Mouse (Mus musculus) liver, embryonic 12.5 days (tissue): ENCODE results near the gene Mrgpre. TPM values are rescaled to one million over a fixed set of nuclear protein-coding genes. Genes with fewer than 3 reads are reported as not detected.

Experiments
- ATAC-seq: fragments of 200-750 bp; cut with Nextera tagmentation; 2 replicates; pipeline ENCODE4 v1.8.0; 2017; ENCODE audit warnings: moderate number of reproducible peaks, mild to moderate bottlenecking, moderate library complexity
- H3K27ac ChIP-seq: fragments of 300-500 bp; sonication (generic); 2 replicates; pipeline ENCODE4 v1.5.1; 2016; ENCODE audit warnings: mild to moderate bottlenecking
- H3K27me3 ChIP-seq: fragments of 300-500 bp; sonication (generic); replicated peaks from 2 replicates; pipeline ENCODE4 v1.6.1; 2016; ENCODE audit warnings: mild to moderate bottlenecking, moderate library complexity
- H3K36me3 ChIP-seq: fragments of 300-500 bp; sonication (generic); 2 replicates; pipeline ENCODE4 v1.6.1; 2016; ENCODE audit warnings: mild to moderate bottlenecking, moderate library complexity
- H3K4me1 ChIP-seq: fragments of 300-500 bp; sonication (generic); 2 replicates; pipeline ENCODE4 v1.6.1; 2016
- H3K4me2 ChIP-seq: fragments of 300-500 bp; sonication (generic); 2 replicates; pipeline ENCODE4 v1.6.1; 2016; ENCODE audit warnings: mild to moderate bottlenecking, moderate library complexity
- H3K4me3 ChIP-seq: fragments of 300-500 bp; sonication (generic); 2 replicates; pipeline ENCODE4 v1.5.1; 2016; ENCODE audit warnings: mild to moderate bottlenecking, moderate library complexity
- H3K9ac ChIP-seq: fragments of 300-500 bp; sonication (generic); 2 replicates; pipeline ENCODE4 v1.6.1; 2016; ENCODE audit warnings: mild to moderate bottlenecking, moderate library complexity
- H3K9me3 ChIP-seq: fragments of 300-500 bp; sonication (generic); replicated peaks from 2 replicates; pipeline ENCODE4 v1.6.1; 2016; ENCODE audit warnings: mild to moderate bottlenecking, moderate library complexity
- WGBS: fragments of 180-500 bp; shearing (Covaris S2); methylation state at CpG from one replicate; pipeline ENCODE4 v1.1.7; 2016; ENCODE audit not compliant: insufficient replicate concordance; 5-methylcytosine and 5-hydroxymethylcytosine counted together
- polyA plus RNA-seq: library from polyadenylated mRNA; unstranded; fragments of >200 nt; fragmentation: Nextera tagmentation; extraction: Ambion mirVana; gene quantifications from 2 replicates; pipeline ENCODE4 v1.2.1, GENCODE M21; 2016

Mrgpre gene
- 0.20 and 0.33 TPM in 2 replicates for polyA plus RNA-seq

DNA sequence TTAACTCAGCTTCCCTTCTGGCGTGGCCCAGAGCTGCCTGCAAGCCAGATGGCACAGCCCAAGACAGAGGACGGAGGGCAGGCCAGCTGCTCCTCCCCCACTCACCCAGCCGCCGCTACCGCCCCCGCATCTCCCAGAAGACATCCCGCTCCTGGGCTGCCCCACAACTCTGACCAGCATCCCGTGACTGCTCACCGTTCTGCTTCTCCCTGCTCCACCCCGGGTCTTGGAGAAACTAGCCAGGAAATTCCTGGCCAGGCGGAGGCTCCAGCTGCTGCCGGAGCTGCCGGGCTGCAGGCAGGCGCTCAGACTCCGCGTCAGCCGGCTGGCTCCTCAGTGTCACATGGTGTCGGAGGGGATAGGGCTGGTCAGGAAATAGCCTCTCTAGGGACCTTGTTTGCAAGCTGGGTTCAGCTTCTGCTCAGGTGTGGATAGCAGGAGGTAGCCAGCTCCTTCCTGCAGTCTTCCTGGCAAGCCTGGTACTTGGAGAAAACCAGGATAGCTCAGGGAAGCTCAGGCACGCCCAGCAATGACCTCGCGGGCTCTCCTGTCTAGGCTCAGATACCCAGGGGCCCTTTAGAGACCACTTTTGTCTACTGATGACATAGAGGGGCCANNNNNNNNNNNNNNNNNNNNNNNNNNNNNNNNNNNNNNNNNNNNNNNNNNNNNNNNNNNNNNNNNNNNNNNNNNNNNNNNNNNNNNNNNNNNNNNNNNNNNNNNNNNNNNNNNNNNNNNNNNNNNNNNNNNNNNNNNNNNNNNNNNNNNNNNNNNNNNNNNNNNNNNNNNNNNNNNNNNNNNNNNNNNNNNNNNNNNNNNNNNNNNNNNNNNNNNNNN lies at the start of gene Mrgpre:
Gene Mrgpre (minus strand): TSS at position 505 of the 834 bp plus-strand sequence.
- peak within 1 kb of the TSS; percentile 26 for H3K4me3 ChIP-seq
- H3K9me3 ChIP-seq = no peaks in the 10 kb centered on the region
- H3K36me3 ChIP-seq = no peaks in the 10 kb centered on the region
- H3K4me2 ChIP-seq = peak within 1 kb of the TSS; percentile 52
- H3K9ac ChIP-seq = no peak within 1 kb of the TSS; the same call in 1 of the 2 replicates
- H3K27me3 ChIP-seq = peaks cover 44% of the 10 kb centered on the region
- H3K4me1 ChIP-seq = peaks cover 12% of the 10 kb centered on the region; the same call in 1 of the 2 replicates
- 5% methylated on average over 21 of the region's 21 CpGs for WGBS
- peak; percentile 48 for ATAC-seq
- peak within 1 kb of the TSS; percentile 39; the same call in 1 of the 2 replicates for H3K27ac ChIP-seq

DNA sequence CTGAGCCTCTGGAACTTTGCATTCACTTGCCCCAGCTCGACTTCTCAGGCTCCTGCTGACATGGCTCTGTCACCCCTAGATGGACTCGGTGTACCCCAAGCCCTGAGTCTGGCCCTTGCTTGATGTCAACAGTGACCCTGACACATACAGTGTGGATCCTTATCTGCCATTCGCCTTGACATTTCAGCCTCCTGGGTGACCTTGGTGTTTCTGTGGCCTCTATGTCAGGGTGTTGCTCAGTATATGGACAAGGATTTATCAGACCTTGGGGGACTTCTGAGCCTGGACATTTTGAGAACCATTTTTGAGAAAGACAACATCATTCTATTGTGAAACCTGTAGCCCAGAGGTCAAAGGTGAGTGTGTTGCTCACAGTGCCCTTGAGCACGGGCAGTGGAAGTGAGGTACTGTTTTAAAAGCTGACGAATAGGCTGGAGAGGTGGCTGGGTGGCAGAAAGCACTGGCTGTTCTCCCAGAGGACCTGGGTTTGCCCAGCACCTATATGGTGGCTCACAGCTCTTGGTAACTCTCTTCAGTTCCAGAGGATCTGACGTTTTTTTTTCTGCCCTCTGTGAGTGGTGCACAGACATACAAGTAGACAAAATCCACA lies 49.4 kb upstream of the Mrgpre start:
- H3K27me3 ChIP-seq = no peaks in the 10 kb centered on the region
- peaks cover 42% of the 10 kb centered on the region for H3K4me1 ChIP-seq
- no peak overlapping the region for H3K4me3 ChIP-seq
- H3K4me2 ChIP-seq = no peak overlapping the region
- no peak for ATAC-seq
- WGBS = 56% methylated on average over 6 of the region's 6 CpGs
- H3K9ac ChIP-seq = no peak overlapping the region
- H3K27ac ChIP-seq = no peak overlapping the region
- H3K9me3 ChIP-seq = no peaks in the 10 kb centered on the region
- H3K36me3 ChIP-seq = peaks cover 32% of the 10 kb centered on the region

DNA sequence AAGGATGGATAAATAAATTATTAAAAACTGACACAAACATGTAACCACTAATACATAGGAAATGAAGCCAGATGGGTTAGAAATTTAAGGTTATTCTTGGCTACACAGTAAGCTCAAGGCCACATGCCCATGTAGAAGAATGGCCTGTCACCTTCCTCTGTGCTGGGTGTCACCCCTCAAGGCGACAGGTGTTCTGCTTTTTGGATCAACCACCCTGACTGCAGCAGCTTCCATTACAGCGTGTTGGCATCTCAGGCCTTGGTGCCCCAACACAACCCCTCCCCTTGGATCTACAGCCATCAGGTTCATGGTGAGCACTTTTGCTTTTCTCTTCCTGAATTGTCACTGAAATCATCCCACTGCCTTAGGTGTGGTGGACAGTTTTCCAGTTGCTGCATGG lies 48.3 kb upstream of the Mrgpre start:
- no peak overlapping the region for H3K9ac ChIP-seq
- H3K27me3 ChIP-seq = no peaks in the 10 kb centered on the region
- peaks cover 42% of the 10 kb centered on the region for H3K4me1 ChIP-seq
- H3K9me3 ChIP-seq = no peaks in the 10 kb centered on the region
- H3K4me2 ChIP-seq = 0 out of 2 replicates have a peak overlapping the region, but pooled peaks have one; percentile 0
- no peak overlapping the region for H3K27ac ChIP-seq
- H3K4me3 ChIP-seq = no peak overlapping the region
- ATAC-seq = no peak
- peaks cover 22% of the 10 kb centered on the region for H3K36me3 ChIP-seq
- 80% methylated on average over 2 of the region's 2 CpGs for WGBS

DNA sequence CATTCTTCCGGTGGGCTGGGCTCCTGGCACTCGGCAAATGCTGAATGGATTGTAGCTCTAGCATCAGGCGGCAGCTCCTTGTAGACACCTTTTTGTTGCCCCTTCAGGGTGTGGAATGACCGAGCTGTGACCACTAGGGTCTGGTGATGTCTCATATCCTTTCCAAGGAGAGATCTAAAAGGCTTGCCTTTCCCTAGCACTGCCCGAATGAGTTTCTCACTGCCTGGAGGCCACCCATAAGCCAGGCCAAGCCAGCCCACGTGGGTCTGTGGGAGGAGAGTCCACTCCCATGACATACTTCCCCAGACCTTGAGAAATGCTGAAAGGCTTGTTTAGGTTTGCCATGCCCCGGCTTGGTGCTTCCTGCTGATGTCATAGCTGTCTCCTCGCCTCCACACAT lies 47.9 kb upstream of the Mrgpre start:
- 66% methylated on average over 8 of the region's 8 CpGs for WGBS
- no peak overlapping the region for H3K27ac ChIP-seq
- peak overlapping the region; percentile 86; the same call in 1 of the 2 replicates for H3K4me2 ChIP-seq

DNA sequence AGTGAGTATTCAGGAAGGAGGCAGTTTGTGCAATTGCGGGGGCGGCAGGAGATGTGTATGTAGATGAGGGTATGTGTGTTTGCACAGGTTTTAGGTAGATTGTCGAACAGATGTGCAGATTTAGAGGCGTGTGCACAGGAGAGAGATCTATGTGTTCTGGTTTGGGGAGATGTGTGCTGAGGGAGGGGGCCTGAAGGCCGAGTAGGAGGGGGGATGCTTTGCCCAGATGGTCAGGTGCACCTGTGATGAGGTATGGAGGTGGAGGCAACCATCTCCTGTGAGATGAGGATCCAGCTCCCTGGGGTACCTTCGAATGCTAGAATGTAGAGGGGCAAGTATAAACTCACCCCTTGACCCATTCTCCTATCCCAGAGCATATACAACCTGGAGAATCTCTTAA lies 46.1 kb upstream of the Mrgpre start:
- WGBS = 16% methylated on average over 6 of the region's 6 CpGs
- peak overlapping the region; percentile 67 for H3K9ac ChIP-seq
- peak overlapping the region; percentile 57; the same call in 1 of the 2 replicates for H3K27ac ChIP-seq
- 0 out of 2 replicates have a peak, but pooled peaks cover 3% of the 10 kb centered on the region for H3K27me3 ChIP-seq
- no peak for ATAC-seq
- peak overlapping the region; percentile 76 for H3K4me3 ChIP-seq
- H3K36me3 ChIP-seq = peaks cover 7% of the 10 kb centered on the region; the same call in 1 of the 2 replicates
- H3K4me2 ChIP-seq = peak overlapping the region; percentile 86
- no peaks in the 10 kb centered on the region for H3K9me3 ChIP-seq
- H3K4me1 ChIP-seq = peaks cover 40% of the 10 kb centered on the region

More for the DNA sequence above, 47.9 kb upstream of the Mrgpre start:
- Histone ChIP-seq H3K9ac (no peak overlapping the region), H3K4me1 (peaks cover 42% of the 10 kb centered on the region), H3K9me3 (no peaks in the 10 kb centered on the region), H3K4me3 (no peak overlapping the region), H3K36me3 (peaks cover 18% of the 10 kb centered on the region), H3K27me3 (no peaks in the 10 kb centered on the region)
- no peak for ATAC-seq

DNA sequence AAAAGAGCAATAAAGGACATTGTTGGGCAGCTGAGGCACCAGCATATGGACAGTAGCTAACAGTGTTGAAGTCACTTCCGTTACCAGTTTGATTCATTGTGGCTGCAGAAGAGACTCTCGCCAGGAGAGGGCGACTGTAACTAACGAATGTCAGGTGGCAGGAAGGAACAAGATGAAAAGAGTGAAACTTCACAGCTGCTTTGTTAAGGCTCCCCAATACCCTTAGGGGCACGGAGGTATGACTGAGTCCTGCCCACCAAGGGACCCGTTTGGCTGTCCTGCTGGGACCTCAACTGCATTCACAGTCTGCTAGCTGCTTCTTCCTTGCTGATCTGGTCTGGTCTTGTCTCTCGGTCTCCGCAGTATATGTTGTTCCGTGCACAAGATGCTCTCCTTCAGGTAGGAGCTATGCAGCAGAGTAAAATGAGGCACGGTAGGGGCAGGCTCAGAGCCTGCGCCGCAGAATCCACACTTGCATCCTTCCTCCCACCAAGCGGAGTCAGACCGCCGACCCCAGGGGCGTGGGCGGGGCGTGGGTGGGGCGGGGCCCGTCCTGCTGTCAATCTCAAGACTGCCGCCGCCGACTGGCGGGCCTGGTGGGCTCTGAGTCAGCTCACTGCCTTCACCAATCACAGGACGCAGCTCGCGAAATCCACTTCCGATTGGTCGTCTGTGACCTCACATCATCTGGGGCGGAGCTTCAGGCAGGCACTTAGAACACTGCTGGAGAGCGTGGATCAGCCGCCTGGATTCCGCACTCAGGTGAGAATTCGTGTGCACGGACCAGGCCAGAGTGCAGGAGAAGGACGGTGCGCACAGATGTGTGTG lies 45.4 kb upstream of the Mrgpre start:
- peak overlapping the region; percentile 77 for H3K9ac ChIP-seq
- peak overlapping the region; percentile 88 for H3K27ac ChIP-seq
- ATAC-seq = peak; percentile 97
- H3K4me2 ChIP-seq = peak overlapping the region; percentile 86
- 0 out of 2 replicates have a peak, but pooled peaks cover 3% of the 10 kb centered on the region for H3K27me3 ChIP-seq
- WGBS = under 1% methylated on average over 37 of the region's 37 CpGs
- H3K36me3 ChIP-seq = peaks cover 7% of the 10 kb centered on the region; the same call in 1 of the 2 replicates
- H3K4me1 ChIP-seq = peaks cover 33% of the 10 kb centered on the region
- no peaks in the 10 kb centered on the region for H3K9me3 ChIP-seq
- peak overlapping the region; percentile 76 for H3K4me3 ChIP-seq

DNA sequence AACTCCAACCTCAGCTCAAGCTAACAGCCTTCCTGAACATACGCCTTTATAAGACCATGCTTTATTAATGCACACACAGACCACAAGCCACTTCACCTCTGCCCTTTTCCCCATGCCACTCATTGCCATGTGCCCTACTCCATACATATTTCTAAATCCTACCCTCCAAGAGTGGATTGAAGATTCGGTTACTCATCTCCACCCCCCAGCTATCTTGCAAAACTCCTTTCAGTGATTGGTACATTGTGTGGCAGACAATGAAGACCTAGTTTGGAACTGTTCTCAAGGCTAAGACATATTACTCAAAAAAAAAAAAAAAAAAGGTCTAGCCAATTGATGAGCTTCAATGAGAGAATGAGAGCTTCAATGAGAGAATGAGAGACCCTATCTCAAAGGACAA lies 42.7 kb upstream of the Mrgpre start:
- H3K9ac ChIP-seq = no peak overlapping the region
- H3K27me3 ChIP-seq = 0 out of 2 replicates have a peak, but pooled peaks cover 3% of the 10 kb centered on the region
- H3K4me3 ChIP-seq = no peak overlapping the region
- 73% methylated on average over 2 of the region's 2 CpGs for WGBS
- ATAC-seq = no peak
- H3K9me3 ChIP-seq = no peaks in the 10 kb centered on the region
- H3K27ac ChIP-seq = no peak overlapping the region
- peaks cover 33% of the 10 kb centered on the region for H3K4me1 ChIP-seq
- H3K4me2 ChIP-seq = no peak overlapping the region
- peaks cover 3% of the 10 kb centered on the region; the same call in 1 of the 2 replicates for H3K36me3 ChIP-seq

DNA sequence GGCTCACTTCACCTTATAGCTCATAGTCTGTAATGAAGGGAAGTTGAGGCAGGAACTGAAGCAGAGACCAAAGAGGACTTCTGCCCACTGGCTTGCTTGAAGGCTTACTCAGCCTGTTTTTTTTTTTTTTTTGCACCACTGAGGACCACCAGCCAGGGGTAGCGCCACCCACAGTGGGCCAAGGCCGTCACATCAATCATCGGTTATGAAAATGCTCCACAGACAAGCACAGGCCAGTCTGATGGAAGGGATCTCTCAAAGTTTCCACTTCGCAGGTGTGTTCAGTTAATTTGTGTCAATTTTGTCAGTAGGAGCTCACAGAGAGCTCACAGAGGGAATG lies 38.9 kb upstream of the Mrgpre start:
- H3K27ac ChIP-seq = peak overlapping the region; percentile 76
- H3K9ac ChIP-seq = peak overlapping the region; percentile 69
- H3K4me1 ChIP-seq = peaks cover 24% of the 10 kb centered on the region
- H3K9me3 ChIP-seq = no peaks in the 10 kb centered on the region
- ATAC-seq = peak; percentile 14
- peaks cover 10% of the 10 kb centered on the region for H3K36me3 ChIP-seq
- 0 out of 2 replicates have a peak, but pooled peaks cover 3% of the 10 kb centered on the region for H3K27me3 ChIP-seq
- H3K4me2 ChIP-seq = peak overlapping the region; percentile 79
- 77% methylated on average over 4 of the region's 4 CpGs for WGBS
- H3K4me3 ChIP-seq = peak overlapping the region; percentile 72

DNA sequence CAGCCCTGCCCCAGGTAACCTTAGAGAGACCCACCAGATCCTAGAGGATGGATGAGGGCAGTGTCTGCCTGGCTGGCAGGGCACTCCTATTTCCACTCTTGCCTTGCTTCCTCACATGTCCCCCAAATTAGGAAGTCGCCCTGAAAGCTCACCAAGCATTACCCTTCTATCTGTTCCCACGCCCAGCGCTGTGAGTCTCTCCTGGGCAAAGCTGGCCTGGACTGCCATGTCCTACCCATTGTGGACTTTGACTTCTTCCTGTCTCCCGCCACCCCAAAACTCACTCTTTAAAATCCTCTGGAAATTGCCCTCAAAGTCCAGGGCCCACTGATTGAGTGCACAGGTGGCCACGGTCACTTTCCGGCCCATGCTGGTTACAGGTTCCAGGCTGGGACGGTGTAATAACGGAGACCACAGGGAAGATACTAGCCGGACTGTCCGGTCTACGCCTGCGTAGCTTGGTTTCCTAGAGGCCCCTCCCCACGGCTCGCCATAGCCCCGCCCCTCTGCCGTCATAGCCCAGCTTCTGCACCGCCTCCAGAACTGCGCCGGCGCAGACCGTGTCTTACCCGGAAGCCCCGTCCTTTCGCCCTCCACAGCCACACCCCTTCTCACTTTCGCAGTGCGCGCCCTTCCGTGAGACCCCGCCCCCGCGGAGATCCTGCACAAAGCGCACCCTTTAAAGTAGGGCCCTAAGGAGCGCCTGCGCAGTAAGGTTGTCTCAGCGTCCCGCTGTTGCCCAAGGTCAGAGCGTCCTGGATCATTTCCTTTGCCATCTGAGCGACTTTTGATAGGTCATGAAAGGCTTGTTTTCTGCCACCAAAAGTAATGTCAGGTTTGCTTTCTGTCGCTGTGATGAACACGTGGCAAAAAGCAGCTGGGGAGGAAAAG lies 38.3 kb upstream of the Mrgpre start, which contains the start of the genes Nadsyn1 and Dhcr7:
Gene Nadsyn1 (minus strand): TSS at position 475 of the 891 bp plus-strand sequence.
Gene Dhcr7 (plus strand): TSS at position 771 of the 891 bp plus-strand sequence.
- Histone ChIP-seq H3K4me3 (peak within 1 kb of the TSS; percentile 72), H3K4me2 (peak within 1 kb of the TSS; percentile 79), H3K27me3 (0 out of 2 replicates have a peak, but pooled peaks cover 3% of the 10 kb centered on the region), H3K9me3 (no peaks in the 10 kb centered on the region), H3K4me1 (peaks cover 24% of the 10 kb centered on the region), H3K36me3 (peaks cover 16% of the 10 kb centered on the region), H3K27ac (peak within 1 kb of the TSS; percentile 76), H3K9ac (peak within 1 kb of the TSS; percentile 79)
- peak; percentile 99 for ATAC-seq
- 1% methylated on average over 40 of the region's 40 CpGs for WGBS

DNA sequence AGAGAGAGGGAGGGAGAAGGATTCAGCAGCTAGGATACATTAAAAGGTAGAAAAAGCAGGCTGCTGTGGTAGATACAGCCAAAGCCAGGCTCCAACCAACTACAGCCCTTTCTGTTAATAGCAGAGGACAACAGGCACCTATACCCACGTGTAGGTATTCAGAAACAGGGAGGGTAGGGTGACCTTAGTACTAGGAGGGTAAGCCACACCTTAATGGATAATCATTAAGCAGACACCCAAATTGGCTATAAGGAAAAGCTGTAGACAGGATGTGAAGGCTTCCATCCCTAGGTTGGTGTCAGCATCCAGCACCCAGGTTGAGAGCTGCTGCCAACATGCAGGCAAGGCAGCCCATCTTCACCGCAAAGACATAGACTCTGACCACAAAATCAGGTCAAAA lies 36.9 kb upstream of the Mrgpre start:
- 81% methylated on average over 2 of the region's 2 CpGs for WGBS
- no peak overlapping the region for H3K4me3 ChIP-seq
- ATAC-seq = no peak
- H3K27ac ChIP-seq = no peak overlapping the region
- H3K4me2 ChIP-seq = peak overlapping the region; percentile 79; the same call in 1 of the 2 replicates
- H3K9ac ChIP-seq = no peak overlapping the region
- H3K4me1 ChIP-seq = peaks cover 24% of the 10 kb centered on the region
- H3K9me3 ChIP-seq = no peaks in the 10 kb centered on the region
- peaks cover 28% of the 10 kb centered on the region for H3K36me3 ChIP-seq
- 0 out of 2 replicates have a peak, but pooled peaks cover 3% of the 10 kb centered on the region for H3K27me3 ChIP-seq
